Mouse (Mus musculus): ENCODE data around the gene Yars. TPM values are rescaled to one million over a fixed set of nuclear protein-coding genes. Genes with fewer than 3 reads are reported as not detected.

The Yars gene
- polyA plus RNA-seq, 1 experiment from 2014 or later: 80.5 TPM

DNA sequence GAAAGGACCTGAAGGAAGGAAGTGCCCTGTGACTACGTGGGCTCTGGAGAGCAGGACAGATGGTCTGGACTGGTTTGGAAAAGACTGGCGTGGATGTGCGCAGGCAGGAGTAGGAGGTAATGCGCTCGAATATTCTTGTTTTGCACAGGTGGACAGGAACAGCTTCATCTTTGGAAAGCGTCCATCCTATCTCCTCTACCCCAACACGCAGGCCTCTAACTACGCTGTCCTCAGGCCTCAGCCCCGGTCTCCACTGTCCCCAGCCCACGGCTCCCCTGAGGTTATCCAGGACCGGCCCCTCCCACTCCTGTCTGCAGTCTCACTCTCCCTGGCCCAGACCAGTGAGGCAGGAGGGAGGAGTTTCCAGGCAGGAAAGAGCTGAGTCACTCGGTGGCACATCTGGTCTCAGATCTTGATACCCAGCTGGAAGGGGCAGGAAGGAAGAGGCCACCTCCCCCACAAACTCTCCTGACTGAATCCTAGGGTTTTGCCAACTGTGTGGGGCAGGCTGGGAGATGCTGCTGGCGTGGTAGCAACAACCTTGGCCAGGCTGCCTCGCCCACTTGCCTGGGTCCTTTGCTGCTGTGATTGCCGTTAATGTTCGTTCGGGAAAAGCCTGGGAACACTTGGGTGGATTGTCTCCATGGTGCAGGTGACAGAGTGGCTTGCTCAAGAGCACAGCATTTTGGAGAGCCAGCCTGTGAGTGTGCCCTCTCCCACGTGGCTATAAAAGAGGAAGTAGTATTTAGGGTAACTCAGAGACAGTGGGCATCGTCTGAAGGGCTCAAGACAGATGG, 73.9 kb downstream of the Yars start:
- H3K27me3 ChIP-seq: no peaks in the 10 kb centered on the region
- no peak overlapping the region for H3K4me2 ChIP-seq
- no peak overlapping the region for H3K9ac ChIP-seq
- H3K9me3 ChIP-seq: no peaks in the 10 kb centered on the region
- ATAC-seq (ENCODE audit: insufficient number of reproducible peaks, low FRiP score, low TSS enrichment, low read depth): peak; percentile 55; the same call in 1 of the 2 replicates
- WGBS: 24% methylated on average over 19 of the region's 19 CpGs
- H3K4me3 ChIP-seq: no peak overlapping the region
- no peaks in the 10 kb centered on the region for H3K36me3 ChIP-seq
- H3K4me1 ChIP-seq: peaks cover 15% of the 10 kb centered on the region
- H3K27ac ChIP-seq: peak overlapping the region; percentile 19

DNA sequence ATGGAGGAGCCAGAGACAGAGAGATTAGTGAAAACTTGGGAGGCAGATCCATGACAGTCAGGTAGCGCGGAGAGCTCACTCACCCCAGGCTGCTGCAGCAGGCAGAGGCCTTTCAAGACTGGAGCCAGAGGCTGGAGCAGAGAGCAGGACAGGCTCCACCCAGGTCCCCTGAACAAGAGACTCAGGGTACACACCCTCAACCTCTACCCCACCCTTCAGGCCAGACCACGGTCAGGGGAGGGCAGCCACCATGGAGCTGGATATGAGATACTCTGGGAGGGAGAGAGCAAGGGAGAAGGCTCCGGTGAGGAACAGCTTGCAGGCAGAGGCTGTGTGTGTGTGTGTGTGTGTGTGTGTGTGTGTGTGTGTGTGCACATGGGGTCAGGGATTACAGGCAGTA, 76.6 kb downstream of the Yars start:
- 81% methylated on average over 4 of the region's 4 CpGs for WGBS
- Histone ChIP-seq H3K4me1 (peaks cover 10% of the 10 kb centered on the region), H3K4me2 (no peak overlapping the region), H3K9ac (no peak overlapping the region), H3K36me3 (no peaks in the 10 kb centered on the region), H3K27ac (no peak overlapping the region), H3K4me3 (no peak overlapping the region), H3K27me3 (no peaks in the 10 kb centered on the region), H3K9me3 (no peaks in the 10 kb centered on the region)
- ATAC-seq (ENCODE audit: insufficient number of reproducible peaks, low FRiP score, low TSS enrichment, low read depth): no peak

DNA sequence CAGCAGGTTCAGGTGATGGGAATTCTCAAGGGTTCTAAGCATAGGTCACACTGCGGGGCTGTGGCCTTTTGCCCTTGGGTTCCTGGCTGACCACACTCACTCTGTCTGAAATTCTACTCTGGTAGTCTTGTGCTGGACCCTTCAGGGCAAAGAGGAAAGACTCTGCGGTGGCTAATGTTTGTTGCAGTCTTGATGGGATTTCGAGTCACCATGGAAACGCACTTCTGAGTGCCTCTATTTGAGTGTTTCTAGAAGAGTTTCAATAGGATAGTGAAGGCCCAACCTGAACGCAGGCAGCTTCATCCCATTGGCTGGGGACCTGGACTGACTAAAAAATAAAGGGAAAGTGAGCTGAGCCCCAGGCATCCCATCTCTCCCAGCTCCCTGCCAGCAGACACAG, 77.3 kb downstream of the Yars start:
- H3K4me3 ChIP-seq: no peak overlapping the region
- no peaks in the 10 kb centered on the region for H3K36me3 ChIP-seq
- no peaks in the 10 kb centered on the region for H3K9me3 ChIP-seq
- ATAC-seq (ENCODE audit: insufficient number of reproducible peaks, low FRiP score, low TSS enrichment, low read depth): no peak
- WGBS: 80% methylated on average over 5 of the region's 5 CpGs
- H3K9ac ChIP-seq: no peak overlapping the region
- H3K27me3 ChIP-seq: no peaks in the 10 kb centered on the region
- H3K4me2 ChIP-seq: no peak overlapping the region
- H3K27ac ChIP-seq: no peak overlapping the region
- H3K4me1 ChIP-seq: peaks cover 10% of the 10 kb centered on the region

DNA sequence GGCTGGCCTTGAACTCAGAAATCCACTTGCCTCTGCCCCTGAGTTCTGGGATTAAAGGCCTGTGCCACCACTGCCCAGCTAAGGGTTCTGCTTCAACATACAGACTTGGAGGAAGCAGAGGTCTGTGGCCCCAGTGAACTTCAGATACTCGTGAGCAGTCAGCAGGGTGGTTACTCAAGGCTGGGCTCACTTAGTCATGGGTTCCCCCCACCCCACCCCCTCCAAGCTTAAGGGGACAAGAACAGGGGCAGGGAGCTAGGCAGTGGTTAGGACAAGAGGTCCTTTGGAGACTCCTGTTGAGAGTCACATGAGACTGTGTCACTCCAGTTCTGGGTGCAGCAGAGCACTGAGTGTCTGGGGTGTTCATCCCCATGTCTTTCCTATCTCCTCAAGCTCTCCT, 79.1 kb downstream of the Yars start:
- no peak overlapping the region for H3K4me2 ChIP-seq
- no peaks in the 10 kb centered on the region for H3K36me3 ChIP-seq
- H3K9me3 ChIP-seq: no peaks in the 10 kb centered on the region
- no peaks in the 10 kb centered on the region for H3K27me3 ChIP-seq
- no peak overlapping the region for H3K27ac ChIP-seq
- H3K4me3 ChIP-seq: no peak overlapping the region
- WGBS: 32% methylated on average over 1 of the region's 1 CpGs
- ATAC-seq (ENCODE audit: insufficient number of reproducible peaks, low FRiP score, low TSS enrichment, low read depth): no peak
- peaks cover 11% of the 10 kb centered on the region for H3K4me1 ChIP-seq
- H3K9ac ChIP-seq: no peak overlapping the region

Other genes starting within 250 kb of the Yars start
- gene Azin2, start 227.3 kb upstream of the Yars start, polyA plus RNA-seq (2015; fragmentation: Nextera tagmentation; extraction: Ambion mirVana): 27.0 and 27.1 TPM in 2 replicates
- gene Ak2, start 197.8 kb upstream of the Yars start, polyA plus RNA-seq (2015; fragmentation: Nextera tagmentation; extraction: Ambion mirVana): 241 and 246 TPM in 2 replicates
- gene Rnf19b, start 131.5 kb upstream of the Yars start, polyA plus RNA-seq (2015; fragmentation: Nextera tagmentation; extraction: Ambion mirVana): 9.6 and 11.5 TPM in 2 replicates
- 27.5 and 32.3 TPM in 2 replicates for gene Tmem54, start 84.2 kb upstream of the Yars start, polyA plus RNA-seq (2015; fragmentation: Nextera tagmentation; extraction: Ambion mirVana)
- gene Hpca, start 67.7 kb upstream of the Yars start, polyA plus RNA-seq (2015; fragmentation: Nextera tagmentation; extraction: Ambion mirVana): 1.4 and 1.5 TPM in 2 replicates
- 17.4 and 22.9 TPM in 2 replicates for gene Fndc5, start 52.8 kb upstream of the Yars start, polyA plus RNA-seq (2015; fragmentation: Nextera tagmentation; extraction: Ambion mirVana)
- 16.5 and 18.8 TPM in 2 replicates for gene S100pbp, start within 50 bp of the Yars start, polyA plus RNA-seq (2015; fragmentation: Nextera tagmentation; extraction: Ambion mirVana)
- gene C77080, start 71.6 kb downstream of the Yars start, polyA plus RNA-seq (2015; fragmentation: Nextera tagmentation; extraction: Ambion mirVana): 9.6 and 11.6 TPM in 2 replicates
- 5.0 and 9.6 TPM in 2 replicates for gene Sync, start 97.9 kb downstream of the Yars start, polyA plus RNA-seq (2015; fragmentation: Nextera tagmentation; extraction: Ambion mirVana)
- 326 and 338 TPM in 2 replicates for gene Rbbp4, start 145.6 kb downstream of the Yars start, polyA plus RNA-seq (2015; fragmentation: Nextera tagmentation; extraction: Ambion mirVana)
- 39.1 and 47.0 TPM in 2 replicates for gene Zbtb8os, start 145.9 kb downstream of the Yars start, polyA plus RNA-seq (2015; fragmentation: Nextera tagmentation; extraction: Ambion mirVana)
- gene Zbtb8a, start 188.4 kb downstream of the Yars start, polyA plus RNA-seq (2015; fragmentation: Nextera tagmentation; extraction: Ambion mirVana): 15.8 and 16.4 TPM in 2 replicates